Mouse (Mus musculus): ENCODE measurements at regions not wholly inside any gene's neighbourhood (a gene's known extent, or its start where the extent isn't known, plus 50 kb on each side); places are given as distances from the start of the nearest gene placed in this dataset.

GRCm38 (mm10) chr9:116511450-116511849 lies 336.3 kb upstream of the Tgfbr2 start:
- intact Hi-C loops (cut with DNase I): no loop called here
- no peak for DNase-seq

- no peak for DNase-seq
- intact Hi-C loops (cut with DNase I): no loop called here
Observed at GRCm38 (mm10) chr9:116507756-116508155, 332.6 kb upstream of the Tgfbr2 start.

- DNase-seq: peak; percentile 15
- intact Hi-C loops (cut with DNase I): no loop called here
Observed at GRCm38 (mm10) chr9:116502831-116503230, 327.7 kb upstream of the Tgfbr2 start.

GRCm38 (mm10) chr9:116500951-116501350 lies 325.8 kb upstream of the Tgfbr2 start:
- intact Hi-C loops (cut with DNase I): no loop called here
- no peak for DNase-seq

- intact Hi-C loops (cut with DNase I): no loop called here
- no peak for DNase-seq
Observed at GRCm38 (mm10) chr9:116491227-116491626, 316.1 kb upstream of the Tgfbr2 start.

- intact Hi-C loops (cut with DNase I): no loop called here
- peak; percentile 51 for DNase-seq
Observed at GRCm38 (mm10) chr9:116489787-116490186, 314.6 kb upstream of the Tgfbr2 start.

- DNase-seq: peak; percentile 81
- intact Hi-C loops (cut with DNase I): no loop called here
Observed at GRCm38 (mm10) chr9:116489273-116489672, 314.1 kb upstream of the Tgfbr2 start.

- intact Hi-C loops (cut with DNase I): no loop called here
Observed at GRCm38 (mm10) chr9:116477309-116477708, 302.1 kb upstream of the Tgfbr2 start.

GRCm38 (mm10) chr9:116475206-116475955 lies 300.2 kb upstream of the Tgfbr2 start:
- intact Hi-C loops (cut with DNase I): no loop called here

More at GRCm38 (mm10) chr9:116477309-116477708, 302.1 kb upstream of the Tgfbr2 start:
- no peak for DNase-seq

GRCm38 (mm10) chr9:116472855-116473254 lies 297.7 kb upstream of the Tgfbr2 start:
- intact Hi-C loops (cut with DNase I): no loop called here
- DNase-seq: no peak

More at GRCm38 (mm10) chr9:116475206-116475955, 300.2 kb upstream of the Tgfbr2 start:
- DNase-seq: peak; percentile 15

- intact Hi-C loops (cut with DNase I): no loop called here
- peak; percentile 67 for DNase-seq
Observed at GRCm38 (mm10) chr9:116468569-116469250, 293.6 kb upstream of the Tgfbr2 start.

GRCm38 (mm10) chr9:116466336-116466735 lies 291.2 kb upstream of the Tgfbr2 start:
- intact Hi-C loops (cut with DNase I): no loop called here
- DNase-seq: no peak

- intact Hi-C loops (cut with DNase I): no loop called here
- no peak for DNase-seq
Observed at GRCm38 (mm10) chr9:116464626-116465025, 289.5 kb upstream of the Tgfbr2 start.

- DNase-seq: no peak
- intact Hi-C loops (cut with DNase I): no loop called here
Observed at GRCm38 (mm10) chr9:116462232-116462631, 287.1 kb upstream of the Tgfbr2 start.

GRCm38 (mm10) chr9:116460022-116460421 lies 284.9 kb upstream of the Tgfbr2 start:
- intact Hi-C loops (cut with DNase I): no loop called here
- no peak for DNase-seq

- DNase-seq: no peak
- intact Hi-C loops (cut with DNase I): no loop called here
Observed at GRCm38 (mm10) chr9:116452050-116452449, 276.9 kb upstream of the Tgfbr2 start.

- intact Hi-C loops (cut with DNase I): no loop called here
- DNase-seq: no peak
Observed at GRCm38 (mm10) chr9:116450829-116451228, 275.7 kb upstream of the Tgfbr2 start.

- intact Hi-C loops (cut with DNase I): no loop called here
- no peak for DNase-seq
Observed at GRCm38 (mm10) chr9:116447734-116448133, 272.6 kb upstream of the Tgfbr2 start.

GRCm38 (mm10) chr9:116438580-116438979 lies 263.4 kb upstream of the Tgfbr2 start:
- DNase-seq: no peak
- intact Hi-C loops (cut with DNase I): no loop called here

- intact Hi-C loops (cut with DNase I): no loop called here
- no peak for DNase-seq
Observed at GRCm38 (mm10) chr9:116434414-116434813, 259.3 kb upstream of the Tgfbr2 start.

GRCm38 (mm10) chr9:116429061-116429460 lies 253.9 kb upstream of the Tgfbr2 start:
- DNase-seq: no peak
- intact Hi-C loops (cut with DNase I): loop anchor here (10.0 kb wide), 1 partner anchor 1536 kb away; no protein-coding TSS in a partner anchor

- DNase-seq: no peak
- intact Hi-C loops (cut with DNase I): loop anchor here (10.0 kb wide), 1 partner anchor 1536 kb away; no protein-coding TSS in a partner anchor
Observed at GRCm38 (mm10) chr9:116428475-116428874, 253.3 kb upstream of the Tgfbr2 start.

All from left cerebral cortex, postnatal 4 days (tissue).